Mouse (Mus musculus) cortical plate, adult 2 months (tissue): ENCODE results near the gene Mrps10. TPM values are rescaled to one million over a fixed set of nuclear protein-coding genes. Genes with fewer than 3 reads are reported as not detected.

Experiments used
- H3K27ac ChIP-seq: fragments of 200-500 bp; 2 replicates; pipeline ENCODE4 v1.5.1; 2012; ENCODE audit warnings: low read length, control low read depth, inconsistent platforms; ENCODE audit not compliant: insufficient read depth
- H3K4me1 ChIP-seq: fragments of 200-500 bp; 2 replicates; pipeline ENCODE4 v1.6.1; 2011; ENCODE audit warnings: low read length; ENCODE audit not compliant: control insufficient read depth, insufficient read depth
- H3K4me3 ChIP-seq: fragments of 200-500 bp; 2 replicates; pipeline ENCODE4 v1.5.1; 2011; ENCODE audit warnings: mild to moderate bottlenecking, low read length, control low read depth; ENCODE audit not compliant: insufficient read depth
- CTCF ChIP-seq: fragments of 200-500 bp; IDR thresholded peaks from 2 replicates; pipeline ENCODE4 v1.5.1; 2011; ENCODE audit warnings: mild to moderate bottlenecking, control low read depth, low read length; ENCODE audit not compliant: insufficient read depth; ENCODE audit errors: extremely low read depth
- POLR2A ChIP-seq: fragments of 200-500 bp; IDR thresholded peaks from 2 replicates; pipeline ENCODE4 v1.6.1; 2011; ENCODE audit warnings: mild to moderate bottlenecking, low read length, control low read depth; ENCODE audit not compliant: insufficient read depth; ENCODE audit errors: extremely low read depth
- polyA plus RNA-seq: library from polyadenylated mRNA; depleted of rRNA; stranded (reverse); fragments of >200 nt; gene quantifications from 2 replicates; pipeline ENCODE4 v1.2.3, GENCODE M21; 2012; rRNA removed

Mrps10 gene
- polyA plus RNA-seq = 45.1 and 47.7 TPM in 2 replicates

DNA sequence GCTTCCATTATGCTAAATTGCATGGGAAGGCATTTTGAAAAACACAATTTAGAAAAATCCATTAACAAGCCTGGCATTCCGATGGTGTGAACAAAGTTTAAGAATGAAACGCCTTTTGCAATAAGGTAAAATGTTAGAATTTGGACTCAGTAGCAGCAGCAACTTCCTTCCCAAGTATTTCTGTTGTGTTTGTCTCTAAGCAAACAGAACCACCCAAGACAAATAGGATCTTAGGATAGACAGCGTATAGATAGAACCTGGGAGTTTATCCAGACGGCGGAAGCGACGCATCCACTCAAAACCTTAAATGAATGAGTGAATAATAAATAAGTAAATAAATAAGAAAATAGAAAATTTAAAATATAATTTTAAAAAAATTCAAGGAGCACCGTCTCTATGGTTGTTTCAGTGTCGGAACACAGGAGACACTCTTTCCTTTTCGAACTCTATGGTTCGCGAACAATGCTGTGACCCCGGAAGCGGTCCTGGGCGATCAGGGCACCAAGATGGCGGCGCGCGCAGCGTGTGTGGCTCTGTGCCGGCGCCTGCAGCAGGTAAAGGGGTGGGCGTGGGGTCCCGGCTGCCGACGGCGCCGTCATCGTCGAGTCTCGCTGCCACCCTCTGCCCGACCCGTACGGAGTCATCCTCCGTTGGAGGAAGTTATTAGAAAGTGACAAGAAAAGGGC is at the start of gene Mrps10:
Mrps10 (plus strand) TSS at position 487 of the 686 bp plus-strand sequence.
- Histone ChIP-seq H3K4me1 (no peaks in the 10 kb centered on the region; the same call in 1 of the 2 replicates), H3K4me3 (peak within 1 kb of the TSS; percentile 71), H3K27ac (no peak within 1 kb of the TSS)
- peak; percentile 68; the same call in 1 of the 2 replicates for TF ChIP-seq POLR2A
- no peak for TF ChIP-seq CTCF

DNA sequence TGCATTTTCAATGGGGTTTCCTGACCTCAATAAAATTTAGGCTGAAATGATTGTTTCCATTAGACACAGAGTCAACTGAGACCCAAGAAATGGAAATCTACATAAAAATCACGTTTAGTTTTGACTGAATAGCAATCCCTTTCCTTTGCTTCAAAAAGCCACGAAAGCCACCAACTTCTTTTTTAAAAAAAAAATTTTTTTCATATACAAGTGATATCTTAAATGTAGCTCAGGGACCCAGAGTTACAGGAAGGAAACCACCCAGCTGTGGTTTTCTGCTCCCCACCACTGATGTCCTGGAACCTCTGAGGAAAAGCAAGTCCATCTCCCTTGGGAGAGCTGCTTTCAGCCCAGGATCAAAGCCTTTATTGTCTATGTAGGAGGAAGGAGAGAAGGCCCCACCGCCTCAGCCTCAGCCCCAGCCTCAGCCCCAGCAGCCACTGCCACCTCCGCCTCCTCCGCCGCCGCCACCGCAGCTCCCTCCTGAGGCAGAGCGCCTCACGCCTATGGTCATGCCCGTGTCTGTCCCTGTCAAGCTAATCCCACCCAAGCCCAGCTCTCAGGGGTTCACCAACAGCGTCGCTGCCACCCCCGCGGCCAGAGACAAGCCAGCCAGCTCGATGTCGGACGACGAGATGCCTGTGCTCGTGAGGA is 49.6 kb upstream of the Mrps10 start:
- Histone ChIP-seq H3K27ac (no peak overlapping the region), H3K4me1 (peaks cover 2% of the 10 kb centered on the region; the same call in 1 of the 2 replicates), H3K4me3 (no peak overlapping the region)
- no peak for TF ChIP-seq CTCF
- no peak for TF ChIP-seq POLR2A

DNA sequence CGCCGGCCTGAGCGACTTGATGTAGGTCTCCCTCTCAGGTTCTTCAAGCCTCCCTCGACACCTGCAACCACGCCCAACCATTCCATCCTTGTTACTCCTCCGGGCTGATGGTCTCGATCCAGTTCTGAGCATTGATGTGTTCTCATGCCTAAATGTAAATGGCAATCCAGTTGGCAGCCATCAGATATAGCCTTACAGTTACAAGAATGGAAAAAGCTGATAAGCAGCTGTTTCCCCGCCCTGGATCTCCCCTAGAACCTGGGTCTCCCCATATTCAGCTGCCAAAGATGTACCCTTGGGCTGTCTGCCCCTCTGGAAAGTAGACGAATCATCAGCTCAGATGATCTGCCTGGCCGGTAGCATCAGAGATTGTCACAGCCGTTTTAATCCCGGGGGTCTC is 48.9 kb upstream of the Mrps10 start:
- TF ChIP-seq CTCF (no peak), POLR2A (no peak)
- Histone ChIP-seq H3K4me1 (peaks cover 3% of the 10 kb centered on the region; the same call in 1 of the 2 replicates), H3K27ac (no peak overlapping the region), H3K4me3 (no peak overlapping the region)

DNA sequence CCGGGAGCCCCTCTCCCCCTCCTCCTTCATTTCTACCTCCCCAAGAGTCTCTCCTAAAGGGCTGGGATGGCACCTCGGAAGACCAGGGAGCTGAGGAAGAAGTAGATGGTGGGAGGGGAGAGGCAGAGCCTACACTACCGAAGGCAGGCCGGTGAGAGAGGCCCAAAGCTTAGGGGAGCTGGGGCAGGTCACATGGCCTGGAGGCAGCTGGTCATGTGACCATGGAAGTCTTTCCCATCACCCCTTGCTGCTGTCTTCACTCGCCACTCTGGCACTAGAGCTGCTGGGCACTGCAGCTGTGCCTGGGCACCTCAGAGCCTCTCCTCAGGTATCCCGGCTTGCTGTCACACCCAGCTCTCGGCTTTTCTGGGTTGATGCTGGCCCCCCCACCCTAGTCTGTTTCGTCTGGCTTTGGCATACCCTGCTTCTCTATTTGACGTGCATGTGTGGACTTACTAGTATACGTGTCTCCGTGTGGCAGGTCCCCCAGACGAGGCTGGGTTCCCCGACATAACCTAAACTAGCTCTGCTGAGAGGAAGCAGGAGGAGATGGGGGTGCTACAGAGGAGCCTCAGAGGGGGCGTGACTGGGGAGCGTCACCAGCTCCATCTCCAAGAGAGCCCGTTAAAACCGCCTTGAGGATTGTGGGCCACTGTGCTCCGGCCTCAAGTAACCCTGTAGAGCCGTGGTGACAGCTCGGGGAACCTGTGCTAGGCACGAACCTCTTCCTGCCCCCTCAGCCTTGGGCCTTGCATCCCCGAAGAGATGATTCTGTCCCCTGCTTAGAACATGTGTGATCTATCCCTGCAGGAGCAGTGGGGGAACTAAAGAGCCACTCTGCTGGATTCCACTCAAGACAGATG is 46.3 kb upstream of the Mrps10 start:
- Histone ChIP-seq H3K4me3 (no peak overlapping the region), H3K4me1 (peaks cover 3% of the 10 kb centered on the region; the same call in 1 of the 2 replicates), H3K27ac (no peak overlapping the region)
- no peak for TF ChIP-seq CTCF
- TF ChIP-seq POLR2A = no peak

DNA sequence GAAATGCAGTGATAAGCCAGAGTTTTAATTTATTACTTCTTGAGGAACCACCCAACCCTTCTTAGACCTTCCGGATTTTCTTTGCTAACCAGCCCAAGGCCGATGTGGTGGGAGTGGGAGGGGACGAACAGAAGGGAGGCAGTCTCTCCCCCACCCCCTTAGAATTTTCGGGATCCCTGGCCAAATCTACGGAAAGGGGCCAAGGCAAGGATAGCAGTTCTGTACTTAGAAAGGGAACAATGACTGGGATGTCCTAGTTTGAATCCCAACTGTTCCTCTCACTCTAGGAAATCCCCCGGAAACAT is 45.7 kb upstream of the Mrps10 start:
- no peak overlapping the region for H3K27ac ChIP-seq
- TF ChIP-seq CTCF (no peak), POLR2A (no peak)

DNA sequence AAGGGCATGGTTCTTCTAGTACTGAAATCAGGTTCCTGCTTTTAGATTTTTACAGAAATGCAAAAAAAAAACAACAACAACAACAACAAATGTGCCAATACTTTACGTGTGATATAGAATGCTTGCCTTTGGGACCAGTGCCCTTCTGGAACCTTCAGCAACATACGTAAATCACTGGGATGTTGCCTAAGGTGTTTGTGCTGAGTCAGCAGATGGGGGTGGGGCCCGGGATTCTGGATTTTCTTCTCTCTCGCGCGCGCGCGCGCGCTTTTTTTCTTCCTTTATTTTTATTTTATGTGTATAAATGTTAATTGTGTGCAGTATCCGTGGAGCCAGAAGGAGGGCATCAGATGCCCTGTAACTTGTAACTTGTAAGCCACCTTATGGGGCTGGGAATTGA is 41.1 kb upstream of the Mrps10 start:
- no peak overlapping the region for H3K27ac ChIP-seq
- peaks cover 3% of the 10 kb centered on the region; the same call in 1 of the 2 replicates for H3K4me1 ChIP-seq
- H3K4me3 ChIP-seq = no peak overlapping the region
- TF ChIP-seq POLR2A (no peak), CTCF (no peak)

More for the DNA sequence above, 45.7 kb upstream of the Mrps10 start:
- H3K4me1 ChIP-seq = peaks cover 3% of the 10 kb centered on the region; the same call in 1 of the 2 replicates
- H3K4me3 ChIP-seq = no peak overlapping the region

DNA sequence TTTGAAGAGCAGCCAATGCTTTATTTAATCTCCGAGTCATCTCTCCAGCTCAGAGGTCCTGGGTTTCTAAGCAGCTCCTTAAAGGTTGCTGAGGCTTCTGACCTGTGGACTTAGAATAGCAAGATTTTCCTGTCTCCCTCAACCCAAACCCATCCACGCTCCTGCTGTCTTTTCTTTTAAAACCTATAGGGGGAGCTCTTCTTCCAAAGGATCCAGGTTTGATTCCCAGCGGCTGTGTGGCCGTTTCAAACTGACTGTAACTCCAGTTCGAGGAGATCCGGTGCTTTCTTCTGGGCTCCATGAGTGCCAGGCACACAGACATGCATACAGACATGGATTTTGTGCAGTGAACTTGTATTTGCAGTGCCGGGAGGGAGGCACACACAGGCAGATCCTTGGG is 40.7 kb upstream of the Mrps10 start:
- 0 out of 2 replicates have a peak, but pooled peaks have one; percentile 13 for TF ChIP-seq CTCF
- no peak for TF ChIP-seq POLR2A

DNA sequence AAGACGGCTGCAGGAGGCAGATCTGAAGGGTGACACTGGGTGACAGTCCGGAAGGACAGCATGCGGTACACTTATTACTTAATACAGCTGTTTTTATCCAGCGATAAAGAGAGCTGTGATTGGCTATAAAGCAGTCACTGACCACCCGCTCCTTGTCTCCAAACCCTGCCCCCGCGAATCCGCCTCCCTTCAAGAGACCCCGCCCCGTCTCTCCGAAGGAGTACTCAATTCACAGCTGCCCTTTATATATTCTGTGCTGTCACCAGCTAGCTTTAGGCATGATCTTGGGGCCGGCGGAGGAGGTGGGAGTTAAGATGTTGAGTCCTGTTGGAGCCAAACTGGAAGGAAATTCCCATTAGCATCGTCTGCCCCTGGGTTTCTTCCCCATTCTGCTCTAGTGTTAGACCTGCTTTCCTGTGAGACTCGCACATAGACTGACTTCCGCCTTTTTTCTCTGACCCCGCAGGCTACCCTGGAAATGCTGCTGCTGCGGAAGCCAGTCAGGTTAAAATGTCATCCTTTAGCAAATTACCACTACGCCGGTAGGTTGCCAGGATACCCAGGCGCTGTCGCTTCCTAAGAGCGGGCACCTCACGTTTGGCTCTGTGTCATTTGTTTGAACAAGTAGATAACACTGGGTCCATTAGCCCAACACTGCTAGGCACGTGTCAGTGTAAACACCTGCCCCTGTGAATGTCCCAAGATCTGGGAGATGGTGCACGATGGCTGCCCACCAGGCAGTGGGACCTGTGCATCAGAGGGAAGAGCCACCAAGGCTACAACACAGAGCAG is 39.9 kb upstream of the Mrps10 start:
- peaks cover 1% of the 10 kb centered on the region; the same call in 1 of the 2 replicates for H3K4me1 ChIP-seq
- TF ChIP-seq POLR2A (no peak), CTCF (no peak)

More for the DNA sequence above, 40.7 kb upstream of the Mrps10 start:
- Histone ChIP-seq H3K4me3 (no peak overlapping the region), H3K27ac (no peak overlapping the region), H3K4me1 (peaks cover 1% of the 10 kb centered on the region; the same call in 1 of the 2 replicates)

More for the DNA sequence above, 39.9 kb upstream of the Mrps10 start:
- no peak overlapping the region for H3K27ac ChIP-seq
- no peak overlapping the region for H3K4me3 ChIP-seq
